Mouse (Mus musculus) yolk sac, embryonic 10.5 days (tissue): Measurements from ENCODE around the gene Ubxn7.

Experiments used
- DNase-seq: peaks from one replicate; pipeline ENCODE4 v3.0.0-alpha.2; 2017; ENCODE audit warnings: low spot score

The Ubxn7 gene

GRCm38 (mm10) chr16:32434066-32434465 lies 102.0 kb downstream of the Ubxn7 start:
- DNase-seq = no peak

DNA sequence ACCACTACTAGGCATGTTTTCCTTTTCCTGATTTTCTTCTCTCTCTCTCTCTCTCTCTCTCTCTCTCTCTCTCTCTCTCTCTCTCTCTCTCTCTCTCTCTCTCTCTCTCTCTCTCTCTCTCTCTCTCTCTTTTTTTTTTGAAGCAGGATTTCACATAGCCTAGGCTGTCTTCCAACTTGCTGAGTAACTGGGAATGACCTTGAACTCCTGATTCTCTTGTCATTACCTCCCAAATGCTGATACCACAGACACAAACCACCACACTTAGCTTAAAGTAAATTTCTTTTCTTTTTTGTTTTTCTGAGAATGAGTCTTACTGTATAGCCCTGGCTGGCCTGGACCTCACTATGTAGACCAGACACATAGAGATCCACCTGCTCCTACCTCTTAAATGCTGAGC lies 102.6 kb downstream of the Ubxn7 start:
- no peak for DNase-seq

DNA sequence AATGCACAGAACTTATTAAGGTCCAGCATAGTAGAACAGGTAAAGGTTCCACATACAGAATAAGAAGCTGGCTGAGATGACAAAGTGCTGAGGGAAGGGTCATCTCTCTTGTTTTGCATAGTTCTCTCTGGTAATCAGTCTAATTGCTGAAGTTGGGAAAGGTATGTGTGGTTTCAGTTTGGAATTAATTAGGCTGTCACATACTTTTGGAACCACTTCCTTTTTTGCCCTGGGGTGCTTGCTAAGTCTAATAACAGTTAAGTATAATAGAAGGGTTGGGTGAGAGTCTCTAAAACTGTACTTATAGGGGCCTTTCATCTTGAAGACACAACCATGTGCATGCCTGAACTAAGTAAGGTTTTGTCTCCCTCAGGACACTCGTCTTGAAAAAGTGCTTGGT lies 104.6 kb downstream of the Ubxn7 start:
- DNase-seq = no peak

- DNase-seq = no peak
These were observed 105.2 kb downstream of the Ubxn7 start for GRCm38 (mm10) chr16:32437266-32437665.

DNA sequence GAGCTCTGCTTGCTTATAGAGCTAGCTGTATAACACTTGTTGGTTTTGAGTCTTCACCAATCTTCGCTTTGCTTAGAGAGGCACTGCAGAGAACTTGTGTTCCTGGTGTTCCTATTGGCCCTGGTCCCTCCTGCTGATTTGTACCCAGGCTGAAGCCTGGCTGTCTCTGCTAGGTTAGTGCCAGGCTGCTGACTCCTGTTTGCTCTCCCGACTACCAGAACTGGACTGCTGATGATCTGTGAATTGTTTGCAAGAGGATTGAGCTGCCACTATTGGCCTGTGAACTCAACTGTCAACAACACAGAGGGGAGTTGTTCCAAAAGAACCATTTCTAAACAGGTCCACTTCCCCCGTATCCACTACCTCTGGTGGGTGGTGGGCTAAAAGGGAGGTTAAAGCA lies 109.4 kb downstream of the Ubxn7 start:
- no peak for DNase-seq
